Mouse (Mus musculus) hindbrain, postnatal 0 days (tissue): ENCODE data around the gene Opn4. TPM values are rescaled to one million over a fixed set of nuclear protein-coding genes. Genes with fewer than 3 reads are reported as not detected.
A peak's percentile ranks its signal among the peaks of the same experiment; 100 is the strongest.

ENCODE experiments used
- ATAC-seq: fragments of 200-750 bp; cut with Nextera tagmentation; 2 replicates; pipeline ENCODE4 v1.8.0; 2017; ENCODE audit warnings: mild to moderate bottlenecking, moderate TSS enrichment, moderate library complexity
- DNase-seq: peaks from one replicate; pipeline ENCODE4 v3.0.0-alpha.2; 2015; ENCODE audit warnings: low spot score
- H3K27ac ChIP-seq: fragments of 300-500 bp; sonication (generic); 2 replicates; pipeline ENCODE4 v1.5.1; 2014; ENCODE audit warnings: mild to moderate bottlenecking
- H3K27me3 ChIP-seq: fragments of 300-500 bp; sonication (generic); 2 replicates; pipeline ENCODE4 v1.6.1; 2014; ENCODE audit warnings: low read length, mixed read lengths; ENCODE audit not compliant: insufficient read depth
- H3K36me3 ChIP-seq: fragments of 300-500 bp; sonication (generic); 2 replicates; pipeline ENCODE4 v1.6.1; 2014; ENCODE audit warnings: low read length, mixed read lengths; ENCODE audit not compliant: insufficient read depth
- H3K4me1 ChIP-seq: fragments of 300-500 bp; sonication (generic); 2 replicates; pipeline ENCODE4 v1.6.1; 2014; ENCODE audit warnings: antibody characterized with exemption, low read length, mixed read lengths; ENCODE audit not compliant: insufficient read depth
- H3K4me2 ChIP-seq: fragments of 300-500 bp; sonication (generic); 2 replicates; pipeline ENCODE4 v1.6.1; 2014; ENCODE audit warnings: low read depth, mild to moderate bottlenecking, low read length, moderate library complexity, mixed read lengths
- H3K4me3 ChIP-seq: fragments of 300-500 bp; sonication (generic); 2 replicates; pipeline ENCODE4 v1.5.1; 2014; ENCODE audit warnings: low read length
- H3K9ac ChIP-seq: fragments of 300-500 bp; sonication (generic); replicated peaks from 2 replicates; pipeline ENCODE4 v1.6.1; 2014; ENCODE audit warnings: mild to moderate bottlenecking, low read length, moderate library complexity, mixed read lengths
- H3K9me3 ChIP-seq: fragments of 300-500 bp; sonication (generic); 2 replicates; pipeline ENCODE4 v1.6.1; 2016; ENCODE audit warnings: low read length, mixed read lengths
- CTCF ChIP-seq: IDR thresholded peaks from 2 replicates; pipeline ENCODE4 v1.5.1; 2016; ENCODE audit warnings: antibody characterized with exemption, control low read depth, low read depth
- WGBS: fragments of 180-500 bp; shearing (Covaris S2); extraction: QIAGEN DNeasy Blood & Tissue Kit; methylation state at CpG from one replicate; pipeline ENCODE4 v1.1.7; 2014; 5-methylcytosine and 5-hydroxymethylcytosine counted together
- polyA plus RNA-seq: library from polyadenylated mRNA; unstranded; fragments of >200 nt; fragmentation: Nextera tagmentation; extraction: Ambion mirVana; gene quantifications from 2 replicates; pipeline ENCODE4 v1.2.1, GENCODE M21; 2015
- total RNA-seq: library from RNA; depleted of rRNA; stranded (reverse); fragments of >200 nt; gene quantifications from 2 replicates; pipeline ENCODE4 v1.2.3, GENCODE M21; 2014

Opn4 gene
- total and polyA plus RNA-seq, 2 experiments from 2014 or later: 0.14 TPM; not detected in 1

DNA sequence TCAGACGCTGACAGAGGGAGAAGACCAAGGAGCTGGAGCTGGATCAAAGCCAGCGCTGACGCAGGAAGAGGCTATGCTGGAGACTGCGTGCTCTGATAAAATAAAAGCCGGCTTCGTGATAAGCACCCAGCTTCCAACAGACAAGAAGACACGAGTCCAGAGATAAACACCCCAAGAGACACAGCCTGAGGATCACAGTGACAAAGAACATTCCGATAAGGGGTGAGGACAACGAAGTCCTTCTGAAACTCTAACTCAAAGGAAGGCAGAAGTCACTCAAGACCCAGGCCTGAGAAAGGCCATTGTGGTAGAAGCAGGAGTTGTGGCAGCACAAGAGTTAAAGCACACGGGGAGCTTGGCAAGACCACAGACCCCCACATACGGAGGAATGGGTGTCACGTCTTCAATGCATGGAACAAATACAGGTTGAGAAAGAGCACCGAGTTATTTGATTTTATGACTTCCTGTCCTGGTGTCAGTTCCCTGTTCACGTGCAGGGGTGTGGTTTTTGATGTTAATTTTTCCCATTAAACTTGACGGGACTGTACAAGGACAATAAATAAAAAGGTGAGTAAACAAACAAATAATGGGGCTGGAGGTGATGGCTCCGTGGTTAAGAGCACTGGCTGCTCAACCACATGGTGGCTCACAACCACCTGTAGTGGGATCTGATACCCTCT is 23.7 kb upstream of the Opn4 start:
- DNase-seq: no peak
- H3K36me3 ChIP-seq: no peaks in the 10 kb centered on the region
- no peak overlapping the region for H3K4me3 ChIP-seq
- no peak overlapping the region for H3K9ac ChIP-seq
- no peak for ATAC-seq
- H3K4me2 ChIP-seq: no peak overlapping the region
- no peak overlapping the region for H3K27ac ChIP-seq
- 80% methylated on average over 16 of the region's 16 CpGs for WGBS
- H3K4me1 ChIP-seq: no peaks in the 10 kb centered on the region
- no peak for TF ChIP-seq CTCF
- H3K27me3 ChIP-seq: no peaks in the 10 kb centered on the region
- H3K9me3 ChIP-seq: no peaks in the 10 kb centered on the region

DNA sequence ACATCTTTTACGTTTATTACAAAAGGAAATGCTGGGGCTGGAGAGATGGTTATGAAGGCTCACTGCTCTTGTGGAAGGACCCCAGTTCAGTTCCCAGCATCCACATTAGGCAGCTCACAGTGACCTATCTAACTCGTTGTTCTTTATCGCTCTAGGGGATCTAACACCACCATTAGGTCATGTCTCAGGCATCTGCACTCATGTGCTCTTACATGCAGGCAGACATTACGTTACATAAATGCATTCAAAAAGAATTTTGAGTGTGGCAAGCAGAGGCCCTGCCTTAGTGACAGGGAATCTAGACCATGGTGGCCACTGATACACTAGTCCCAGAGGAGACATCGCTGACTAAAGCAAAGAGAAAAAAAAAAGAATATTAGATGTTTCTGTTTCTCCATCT is 23.1 kb upstream of the Opn4 start:
- Histone ChIP-seq H3K27ac (no peak overlapping the region), H3K9ac (no peak overlapping the region), H3K4me1 (no peaks in the 10 kb centered on the region), H3K4me2 (no peak overlapping the region), H3K36me3 (no peaks in the 10 kb centered on the region), H3K4me3 (no peak overlapping the region), H3K9me3 (no peaks in the 10 kb centered on the region), H3K27me3 (no peaks in the 10 kb centered on the region)
- TF ChIP-seq CTCF: no peak
- DNase-seq (no peak), ATAC-seq (no peak)
- WGBS: 90% methylated on average over 5 of the region's 5 CpGs

DNA sequence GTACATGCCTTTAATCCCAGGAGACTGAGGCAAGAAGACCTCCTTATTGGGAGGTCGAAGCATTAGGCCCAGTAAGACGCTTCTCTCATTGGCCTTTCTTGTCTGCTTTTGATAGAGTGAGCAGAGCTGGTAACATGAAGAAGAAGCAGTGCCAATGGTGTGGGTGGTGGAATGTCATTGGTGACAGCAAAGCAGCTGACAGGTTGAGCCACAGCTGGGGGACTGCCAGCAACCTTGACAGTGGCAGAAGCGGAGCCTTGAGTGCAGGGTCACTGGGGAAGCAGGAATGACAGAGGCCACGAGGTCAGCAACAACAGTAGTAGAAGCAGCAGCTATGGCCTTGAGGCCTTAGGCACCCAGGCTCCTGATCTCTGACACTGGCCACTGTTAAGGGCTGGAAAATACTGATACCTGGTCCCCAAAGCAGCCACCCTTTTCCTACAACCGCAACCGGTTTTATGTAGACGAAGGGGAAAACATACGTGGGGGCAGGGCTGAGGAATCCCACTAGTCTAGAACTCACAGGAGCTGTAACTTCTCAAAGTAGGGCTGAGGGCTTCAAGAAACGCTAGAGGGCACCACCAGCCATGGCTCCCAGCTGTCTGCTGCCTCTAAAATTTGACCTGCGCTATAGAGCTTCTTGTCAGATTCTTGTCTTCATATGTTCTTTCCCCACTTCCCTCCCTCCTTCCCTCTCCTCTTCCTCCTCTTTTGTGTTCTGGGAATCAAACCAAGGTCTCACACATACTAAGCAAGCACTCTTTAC is 20.9 kb upstream of the Opn4 start:
- Histone ChIP-seq H3K36me3 (no peaks in the 10 kb centered on the region), H3K27ac (no peak overlapping the region), H3K4me1 (no peaks in the 10 kb centered on the region), H3K27me3 (no peaks in the 10 kb centered on the region), H3K9ac (no peak overlapping the region), H3K9me3 (no peaks in the 10 kb centered on the region), H3K4me2 (no peak overlapping the region), H3K4me3 (no peak overlapping the region)
- peak; percentile 46 for DNase-seq
- no peak for ATAC-seq
- 42% methylated on average over 10 of the region's 10 CpGs for WGBS
- TF ChIP-seq CTCF: peak; percentile 59

DNA sequence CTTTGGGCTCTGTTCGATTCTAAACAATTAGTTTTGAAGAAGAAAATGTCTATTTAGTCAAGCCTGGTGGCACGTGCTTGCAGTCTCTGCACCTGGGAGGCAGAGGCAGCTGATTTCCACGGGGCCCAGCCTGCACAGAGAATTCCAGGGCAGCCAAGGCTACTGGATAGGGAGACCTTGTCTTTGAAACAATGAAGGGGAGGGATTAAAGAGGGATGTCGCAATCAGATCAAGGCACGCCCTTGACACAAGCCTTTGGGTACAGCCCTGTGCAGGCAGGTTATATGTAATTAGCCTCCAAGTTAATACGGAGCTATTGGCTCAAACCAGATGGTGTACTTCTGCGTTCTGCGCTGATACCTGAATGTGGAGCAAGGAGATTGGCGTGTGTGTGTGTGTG is 18.9 kb upstream of the Opn4 start:
- Histone ChIP-seq H3K27ac (no peak overlapping the region), H3K27me3 (0 out of 2 replicates have a peak, but pooled peaks cover 5% of the 10 kb centered on the region), H3K36me3 (no peaks in the 10 kb centered on the region), H3K4me2 (no peak overlapping the region), H3K4me1 (no peaks in the 10 kb centered on the region), H3K9ac (no peak overlapping the region), H3K9me3 (no peaks in the 10 kb centered on the region), H3K4me3 (no peak overlapping the region)
- TF ChIP-seq CTCF: no peak
- ATAC-seq: no peak
- no peak for DNase-seq
- WGBS: 33% methylated on average over 9 of the region's 9 CpGs

DNA sequence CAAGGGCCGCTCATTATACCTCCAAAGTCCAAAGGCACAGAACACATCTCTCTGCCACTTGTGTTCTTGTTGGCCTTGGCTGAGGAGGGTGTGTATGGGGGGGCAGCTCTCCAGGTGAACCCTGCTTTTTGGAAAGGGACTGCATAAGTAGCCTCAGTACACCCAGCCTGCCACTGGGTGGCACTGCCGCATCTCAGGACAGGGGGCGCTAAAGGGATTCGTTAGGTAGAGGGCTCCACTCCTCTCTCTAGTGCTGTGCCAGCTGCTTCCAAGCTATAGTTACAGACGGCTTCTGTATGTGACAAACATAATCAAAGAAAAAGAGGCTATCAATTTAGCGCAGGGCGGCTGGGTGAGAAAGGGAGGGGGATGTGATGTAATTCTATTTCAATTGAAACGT is 16.9 kb upstream of the Opn4 start:
- H3K27me3 ChIP-seq: 0 out of 2 replicates have a peak, but pooled peaks cover 8% of the 10 kb centered on the region
- ATAC-seq: peak; percentile 81
- peak; percentile 94 for DNase-seq
- H3K9me3 ChIP-seq: no peaks in the 10 kb centered on the region
- no peak overlapping the region for H3K9ac ChIP-seq
- H3K36me3 ChIP-seq: no peaks in the 10 kb centered on the region
- no peak overlapping the region for H3K4me3 ChIP-seq
- 2% methylated on average over 8 of the region's 8 CpGs for WGBS
- no peak overlapping the region for H3K27ac ChIP-seq
- H3K4me1 ChIP-seq: no peaks in the 10 kb centered on the region
- no peak overlapping the region for H3K4me2 ChIP-seq
- peak; percentile 99 for TF ChIP-seq CTCF

DNA sequence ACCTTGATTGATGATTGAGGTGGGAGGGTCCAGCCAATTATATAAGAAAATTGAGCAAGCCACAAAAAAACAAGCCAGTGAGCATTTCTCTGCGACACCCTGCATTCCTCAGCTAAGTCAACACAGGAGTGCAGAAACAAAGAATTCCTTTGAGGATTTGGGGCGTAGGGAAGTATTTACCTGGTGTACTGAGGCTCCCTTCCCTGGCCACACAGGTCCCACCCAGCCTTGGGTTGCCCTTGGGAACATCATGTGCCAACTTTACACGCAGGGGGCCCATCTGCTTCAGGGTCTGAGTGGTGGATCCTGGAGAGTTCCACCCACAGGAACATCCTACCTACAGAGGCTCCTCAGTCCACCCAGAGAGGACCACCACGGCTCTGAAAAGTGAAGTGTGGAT is 15.7 kb upstream of the Opn4 start:
- ATAC-seq (no peak), DNase-seq (no peak)
- H3K4me2 ChIP-seq: no peak overlapping the region
- TF ChIP-seq CTCF: no peak
- H3K9ac ChIP-seq: no peak overlapping the region
- 50% methylated on average over 4 of the region's 4 CpGs for WGBS
- no peak overlapping the region for H3K4me3 ChIP-seq
- H3K9me3 ChIP-seq: no peaks in the 10 kb centered on the region
- no peak overlapping the region for H3K27ac ChIP-seq
- 0 out of 2 replicates have a peak, but pooled peaks cover 8% of the 10 kb centered on the region for H3K27me3 ChIP-seq
- H3K36me3 ChIP-seq: no peaks in the 10 kb centered on the region
- H3K4me1 ChIP-seq: no peaks in the 10 kb centered on the region

DNA sequence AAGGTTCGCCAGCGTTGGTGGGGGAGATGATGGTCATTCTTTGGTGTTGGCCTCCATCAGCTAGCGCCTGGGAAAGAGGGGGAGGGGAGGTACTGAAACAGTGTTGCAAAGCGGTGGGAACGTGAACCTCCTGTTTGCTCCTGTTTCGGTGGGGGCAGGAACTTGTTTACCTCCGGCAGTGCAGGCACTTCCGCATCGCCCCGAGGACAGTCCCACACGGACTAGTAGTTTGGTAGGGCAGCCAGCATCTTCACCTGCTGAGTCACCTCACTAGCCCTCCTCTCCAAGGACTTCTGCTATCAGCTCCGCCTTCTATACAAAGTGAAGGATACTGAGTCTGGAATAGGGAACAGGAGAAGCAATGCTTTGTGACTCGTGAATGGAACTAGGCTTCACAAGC is 15.1 kb upstream of the Opn4 start:
- Histone ChIP-seq H3K4me2 (peak overlapping the region; percentile 51), H3K4me3 (peak overlapping the region; percentile 15), H3K36me3 (no peaks in the 10 kb centered on the region), H3K9ac (0 out of 2 replicates have a peak overlapping the region, but pooled peaks have one; percentile 13), H3K4me1 (no peaks in the 10 kb centered on the region), H3K27me3 (0 out of 2 replicates have a peak, but pooled peaks cover 8% of the 10 kb centered on the region), H3K9me3 (no peaks in the 10 kb centered on the region), H3K27ac (no peak overlapping the region)
- no peak for DNase-seq
- 3% methylated on average over 13 of the region's 13 CpGs for WGBS
- no peak for ATAC-seq
- no peak for TF ChIP-seq CTCF
